Mouse (Mus musculus) lung, postnatal 14 days (tissue): ENCODE results near the gene Atp5d.

Experiments
- DNase-seq: peaks from one replicate; pipeline ENCODE4 v3.0.0; 2021

Gene Atp5d

DNA sequence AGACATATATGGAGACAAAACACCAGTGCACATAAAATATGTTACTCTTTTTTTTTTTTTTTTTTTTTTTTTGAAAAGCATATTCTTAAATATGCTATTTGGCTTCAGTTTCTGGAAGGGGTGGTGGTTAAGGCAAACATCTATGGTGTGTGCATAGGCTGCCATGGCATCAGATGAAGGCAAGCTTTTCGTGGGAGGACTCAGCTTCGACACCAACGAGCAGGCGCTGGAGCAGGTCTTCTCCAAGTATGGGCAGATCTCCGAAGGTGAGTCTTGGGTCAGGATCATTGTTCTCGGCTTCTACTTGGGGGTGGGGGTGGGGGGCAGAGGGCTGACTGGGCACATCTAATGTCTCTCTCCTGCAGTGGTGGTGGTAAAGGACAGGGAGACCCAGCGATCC lies 31.2 kb downstream of the Atp5d start:
- no peak for DNase-seq

DNA sequence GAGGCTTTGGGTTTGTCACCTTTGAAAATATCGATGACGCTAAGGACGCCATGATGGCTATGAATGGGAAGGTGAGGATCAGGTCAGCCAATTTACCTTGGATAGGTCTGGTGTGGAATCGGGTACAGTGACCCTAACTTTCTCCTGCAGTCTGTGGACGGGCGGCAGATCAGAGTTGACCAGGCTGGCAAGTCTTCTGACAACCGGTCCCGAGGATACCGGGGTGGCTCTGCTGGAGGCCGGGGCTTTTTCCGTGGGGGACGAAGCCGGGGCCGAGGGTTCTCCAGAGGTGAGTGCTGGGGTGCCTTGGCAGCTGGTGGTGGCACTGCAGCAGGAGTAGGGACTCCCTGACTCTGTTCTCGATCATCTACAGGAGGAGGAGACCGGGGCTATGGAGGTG lies 31.6 kb downstream of the Atp5d start:
- DNase-seq = no peak

DNA sequence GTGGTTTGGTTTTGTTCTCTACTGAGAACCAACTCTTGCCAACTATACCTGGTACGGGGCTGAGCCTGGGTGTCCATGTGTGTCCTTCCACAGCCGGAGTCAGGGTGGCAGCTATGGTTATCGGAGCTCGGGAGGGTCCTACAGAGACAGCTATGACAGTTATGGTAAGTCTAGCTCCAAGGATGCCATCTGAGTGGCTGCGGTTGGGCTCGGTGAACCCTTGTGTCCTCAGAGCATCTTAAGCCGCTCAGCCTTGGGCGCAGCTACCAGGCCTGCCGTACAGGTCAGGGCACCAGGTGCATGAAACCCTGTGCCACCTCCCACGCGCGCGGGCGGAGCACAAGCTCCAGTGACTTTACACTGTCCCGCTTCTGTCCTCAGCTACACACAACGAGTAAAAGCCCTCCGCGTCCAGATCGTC lies 32.2 kb downstream of the Atp5d start:
- DNase-seq = no peak

DNA sequence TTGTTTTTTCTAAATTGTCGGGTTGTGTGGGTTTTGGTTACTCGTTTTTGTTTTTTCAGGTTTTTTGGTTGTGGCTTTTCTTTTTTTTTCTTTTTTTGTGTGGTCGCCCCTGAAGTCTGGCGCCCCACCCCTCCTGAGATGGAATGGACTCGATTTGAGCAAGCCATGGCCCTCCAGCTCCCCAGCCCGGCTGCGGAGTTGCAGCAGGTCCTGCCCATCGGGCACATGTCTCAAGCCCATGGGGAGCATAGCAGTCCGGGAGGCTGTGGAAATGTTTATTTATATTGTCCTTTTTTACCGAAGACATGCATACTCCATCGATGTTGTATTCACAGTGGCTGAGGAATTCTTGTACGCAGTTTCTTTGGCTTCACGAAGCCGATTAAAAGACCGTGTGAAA lies 32.8 kb downstream of the Atp5d start:
- no peak for DNase-seq

DNA sequence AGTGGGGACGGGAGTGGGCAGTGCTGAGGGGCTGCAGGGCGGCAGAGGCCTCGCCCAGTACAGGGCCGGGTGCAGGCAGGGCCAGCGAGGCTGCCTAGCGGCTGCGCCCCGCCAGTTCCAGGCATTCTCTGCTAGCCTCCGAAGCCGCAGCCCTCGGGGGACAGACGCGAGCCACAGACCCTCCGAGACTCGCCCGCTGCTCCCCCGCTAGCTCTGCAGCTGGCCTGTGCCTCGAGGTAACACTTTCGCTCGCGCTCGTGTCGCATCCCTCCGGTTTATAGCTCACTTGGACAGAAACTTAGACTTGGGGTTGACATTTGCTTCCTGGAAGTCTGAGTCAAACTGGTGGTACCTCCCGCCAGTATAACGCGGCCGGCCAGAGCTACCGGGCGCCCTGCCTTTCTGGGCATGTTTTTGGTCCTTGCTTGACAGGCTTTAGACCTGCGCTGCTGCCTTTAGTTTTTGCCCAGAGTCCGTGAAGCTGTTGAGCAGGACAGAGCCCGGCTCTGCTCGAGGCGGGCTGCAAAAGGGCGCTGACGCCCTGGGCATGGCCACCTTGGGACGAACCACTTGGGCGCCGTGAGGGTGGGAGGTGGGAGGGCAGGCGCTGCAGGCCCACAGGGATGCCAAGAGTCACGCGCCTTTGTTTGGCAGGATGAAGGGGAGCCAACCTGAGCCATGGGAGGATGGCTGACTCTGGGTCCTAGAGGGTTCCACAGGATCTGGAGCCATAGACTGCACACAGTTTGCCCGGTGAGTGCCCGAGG lies 33.5 kb downstream of the Atp5d start:
- DNase-seq = no peak

DNA sequence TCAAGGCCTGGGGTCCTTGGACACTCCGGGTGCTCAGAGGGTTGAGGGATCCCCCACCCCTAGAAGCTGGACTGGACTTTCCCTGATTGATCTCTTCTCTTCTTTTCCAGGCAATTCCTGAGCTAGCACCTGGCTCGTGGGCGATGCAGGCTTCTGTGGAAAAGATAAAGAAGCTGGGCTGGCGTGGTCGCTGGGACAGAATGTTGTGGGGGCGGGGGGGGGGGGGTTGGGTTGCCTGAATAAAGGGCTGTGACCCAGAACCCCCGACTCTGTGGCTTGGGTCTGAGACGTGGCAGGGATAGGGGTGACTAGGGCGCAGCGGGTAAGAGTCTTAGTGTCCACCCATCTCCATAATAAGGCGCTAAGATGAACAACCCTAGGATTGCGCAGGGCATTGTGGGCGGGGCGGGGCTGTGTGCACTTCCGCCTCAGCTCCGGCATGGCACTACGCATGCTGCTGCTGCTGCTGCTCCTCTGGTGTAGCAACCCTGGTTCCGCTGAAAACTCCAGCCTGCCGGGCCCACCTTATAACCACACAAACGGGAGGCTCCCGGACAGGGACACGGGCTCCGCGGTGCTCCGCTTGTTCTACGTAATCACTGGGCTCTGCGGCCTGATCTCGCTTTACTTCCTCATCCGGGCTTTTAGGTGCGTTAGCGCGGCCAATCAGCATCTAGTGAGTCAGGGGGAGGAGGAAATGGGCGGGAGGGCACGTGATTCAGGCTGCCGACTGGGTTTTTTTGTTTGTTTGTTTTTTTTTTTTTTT lies 34.3 kb downstream of the Atp5d start, which contains the start of gene 1600002K03Rik:
TSS of gene 1600002K03Rik (plus strand) at position 418 of the 766 bp plus-strand sequence.
- peak; percentile 89 for DNase-seq

DNA sequence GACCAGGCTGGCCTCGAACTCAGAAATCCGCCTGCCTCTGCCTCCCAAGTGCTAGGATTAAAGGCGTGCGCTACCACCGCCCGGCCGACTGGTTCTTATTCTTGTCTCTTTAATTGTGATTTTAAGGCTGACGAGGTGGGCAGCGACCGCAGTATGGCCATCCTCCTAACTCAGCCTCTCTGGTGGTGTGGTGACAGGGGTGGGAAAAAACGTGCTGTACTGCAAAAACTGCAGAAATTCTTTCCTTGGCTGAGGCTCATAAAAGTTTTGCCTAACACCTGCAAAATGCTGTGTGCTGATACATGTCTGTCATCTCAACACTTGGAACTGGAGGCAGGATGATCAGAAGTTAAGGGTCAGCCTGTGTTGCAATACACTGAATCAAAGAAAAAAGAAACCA lies 34.9 kb downstream of the Atp5d start:
- DNase-seq = no peak

DNA sequence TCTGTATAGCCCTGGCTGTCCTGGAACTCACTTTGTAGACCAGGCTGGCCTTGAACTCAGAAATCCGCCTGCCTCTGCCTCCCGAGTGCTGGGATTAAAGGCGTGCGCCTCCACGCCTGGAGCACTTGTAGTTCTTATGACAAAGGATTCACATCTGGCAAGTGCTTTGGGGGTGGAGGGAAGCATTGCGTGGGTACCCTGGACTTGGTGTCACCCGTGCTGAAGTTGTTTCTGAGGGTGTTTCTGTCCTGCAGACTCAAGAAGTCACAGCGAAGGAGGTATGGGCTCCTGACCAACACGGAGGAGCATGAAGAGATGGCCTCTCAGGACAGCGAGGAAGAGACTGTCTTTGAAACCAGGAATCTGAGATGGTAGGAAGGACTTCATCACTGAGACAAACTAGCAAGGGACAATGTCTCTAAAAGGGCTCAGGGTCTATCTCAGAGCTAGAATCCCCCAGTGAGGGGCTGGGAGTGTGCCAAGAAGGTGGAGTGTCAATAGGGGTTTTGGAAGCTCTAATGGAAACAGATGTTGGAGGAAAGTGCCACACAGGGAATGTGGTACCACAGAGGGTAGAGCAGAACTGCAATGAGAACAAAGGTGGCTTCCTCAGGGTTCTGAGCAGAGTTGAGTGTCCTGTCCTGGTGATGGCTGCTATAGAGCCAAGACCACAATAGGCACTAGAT lies 35.7 kb downstream of the Atp5d start:
- DNase-seq = no peak

DNA sequence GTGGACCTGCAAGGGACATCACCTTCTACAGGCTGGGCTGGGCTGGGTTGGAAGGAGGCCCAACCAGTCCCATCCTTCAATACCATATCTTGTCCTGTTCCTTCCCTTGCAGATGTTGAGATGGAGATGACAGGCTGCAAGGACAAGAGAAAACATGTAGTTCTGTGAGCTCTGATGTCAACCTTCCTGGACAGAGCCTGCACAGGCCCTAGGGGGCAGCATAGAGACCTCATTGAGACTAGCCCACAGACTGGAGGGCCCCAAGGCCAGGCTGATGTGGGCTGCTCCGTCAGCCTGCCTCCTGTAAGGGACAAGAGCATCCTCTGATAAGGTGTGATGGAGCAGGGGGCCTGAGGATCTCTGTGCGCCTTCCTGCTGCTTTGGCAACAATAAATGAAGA lies 36.3 kb downstream of the Atp5d start:
- no peak for DNase-seq

DNA sequence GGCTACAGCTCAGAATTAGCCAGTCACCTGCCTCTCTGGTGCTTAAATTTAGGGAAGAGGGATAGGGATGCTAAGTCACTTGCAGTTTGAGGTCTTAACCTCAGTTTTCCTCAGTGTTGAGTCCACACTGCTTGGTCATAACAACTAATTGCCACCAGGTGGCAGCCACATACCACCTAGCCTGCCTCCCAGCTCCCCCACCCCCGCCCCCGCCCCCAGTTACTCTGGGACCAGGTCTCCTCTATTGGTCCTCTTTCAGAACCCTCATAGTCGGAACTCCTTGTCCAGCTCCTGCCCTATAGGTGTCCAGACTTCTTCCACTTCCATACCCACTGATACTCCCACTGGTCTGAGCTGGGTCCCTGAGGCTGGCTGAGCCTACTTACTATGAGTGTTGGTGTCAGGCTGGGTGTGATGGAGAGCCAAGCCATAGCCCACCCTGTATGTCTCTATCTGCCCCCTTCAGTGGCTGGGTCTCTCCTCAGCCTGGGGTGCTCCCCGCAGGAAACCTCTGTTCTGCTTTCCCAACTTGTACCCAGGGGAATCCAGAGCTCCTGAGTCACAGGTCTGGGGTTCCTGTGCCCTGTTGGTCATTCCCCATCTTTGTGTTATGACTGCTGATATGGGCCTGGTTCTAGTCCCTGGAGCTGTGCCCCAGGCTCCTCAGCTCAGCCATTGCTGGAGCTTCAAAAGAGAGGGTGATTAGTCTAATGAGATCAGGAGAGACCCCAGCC lies 37.3 kb downstream of the Atp5d start:
- peak; percentile 48 for DNase-seq

DNA sequence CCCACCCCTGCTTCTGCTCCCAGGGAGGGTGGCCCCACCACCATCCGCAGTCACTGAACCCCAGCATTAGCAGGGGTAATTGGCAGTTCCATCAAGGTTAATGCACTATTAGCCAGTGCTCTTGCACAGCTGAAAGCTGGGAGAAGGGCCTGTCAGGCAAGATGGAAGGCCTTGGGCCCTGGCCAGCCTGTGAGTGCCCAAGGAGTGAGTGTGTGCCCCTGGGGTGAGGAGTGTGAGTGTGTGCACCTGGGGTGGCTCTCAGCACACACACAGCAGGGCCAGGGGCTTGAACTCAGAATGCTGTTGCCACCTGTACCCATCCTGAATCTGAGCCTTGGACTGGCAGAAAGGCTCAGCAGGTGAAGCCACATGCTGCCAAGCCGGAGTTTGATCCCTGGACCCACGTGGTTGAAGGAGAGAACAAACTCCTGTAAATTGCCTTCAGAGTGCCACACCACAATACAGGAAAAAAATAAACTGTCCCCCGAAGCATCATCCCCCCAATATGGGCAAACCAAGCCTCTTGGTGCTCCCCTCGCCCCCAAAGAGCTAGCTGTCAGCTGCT lies 37.9 kb downstream of the Atp5d start:
- DNase-seq = no peak

DNA sequence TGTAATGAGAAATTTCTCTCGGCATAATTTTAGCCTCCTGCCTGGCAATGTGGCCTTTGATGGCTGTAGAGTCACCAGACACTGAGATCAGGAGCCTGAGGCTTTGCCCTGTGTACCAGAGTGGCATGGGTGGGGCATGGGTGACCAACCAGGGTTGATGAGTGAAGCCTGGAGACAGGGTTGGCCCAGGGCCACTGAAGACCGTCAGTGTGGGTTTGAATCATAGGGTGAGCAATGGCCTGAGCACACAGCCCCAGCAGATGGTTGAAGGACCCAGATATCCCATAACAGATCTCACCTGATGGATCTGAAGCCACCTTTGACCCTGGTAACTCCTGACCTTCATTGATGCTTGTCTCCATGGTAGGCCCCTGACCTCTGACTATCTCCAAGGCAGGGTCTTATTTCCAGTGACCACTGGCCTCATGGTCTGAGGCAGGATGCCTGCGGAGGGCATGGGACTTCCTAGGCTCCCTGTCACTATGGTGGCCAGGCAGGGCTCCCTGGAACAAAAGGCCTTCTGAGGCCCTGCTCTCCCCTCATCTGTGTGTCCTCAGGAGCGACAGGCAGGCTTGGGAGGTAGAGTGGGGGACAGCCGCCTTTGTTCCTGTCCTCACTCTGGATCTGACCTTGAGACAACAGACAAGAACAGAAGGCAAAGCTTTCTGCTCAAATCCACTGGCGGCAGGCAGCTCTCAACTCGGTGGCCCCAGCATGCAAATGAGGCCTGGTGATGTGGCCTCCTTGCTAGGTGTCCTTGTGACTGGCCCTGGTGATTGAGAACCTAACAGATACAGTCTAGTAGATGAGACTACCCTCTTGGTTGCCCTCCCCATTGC lies 39.2 kb downstream of the Atp5d start:
- DNase-seq = no peak

DNA sequence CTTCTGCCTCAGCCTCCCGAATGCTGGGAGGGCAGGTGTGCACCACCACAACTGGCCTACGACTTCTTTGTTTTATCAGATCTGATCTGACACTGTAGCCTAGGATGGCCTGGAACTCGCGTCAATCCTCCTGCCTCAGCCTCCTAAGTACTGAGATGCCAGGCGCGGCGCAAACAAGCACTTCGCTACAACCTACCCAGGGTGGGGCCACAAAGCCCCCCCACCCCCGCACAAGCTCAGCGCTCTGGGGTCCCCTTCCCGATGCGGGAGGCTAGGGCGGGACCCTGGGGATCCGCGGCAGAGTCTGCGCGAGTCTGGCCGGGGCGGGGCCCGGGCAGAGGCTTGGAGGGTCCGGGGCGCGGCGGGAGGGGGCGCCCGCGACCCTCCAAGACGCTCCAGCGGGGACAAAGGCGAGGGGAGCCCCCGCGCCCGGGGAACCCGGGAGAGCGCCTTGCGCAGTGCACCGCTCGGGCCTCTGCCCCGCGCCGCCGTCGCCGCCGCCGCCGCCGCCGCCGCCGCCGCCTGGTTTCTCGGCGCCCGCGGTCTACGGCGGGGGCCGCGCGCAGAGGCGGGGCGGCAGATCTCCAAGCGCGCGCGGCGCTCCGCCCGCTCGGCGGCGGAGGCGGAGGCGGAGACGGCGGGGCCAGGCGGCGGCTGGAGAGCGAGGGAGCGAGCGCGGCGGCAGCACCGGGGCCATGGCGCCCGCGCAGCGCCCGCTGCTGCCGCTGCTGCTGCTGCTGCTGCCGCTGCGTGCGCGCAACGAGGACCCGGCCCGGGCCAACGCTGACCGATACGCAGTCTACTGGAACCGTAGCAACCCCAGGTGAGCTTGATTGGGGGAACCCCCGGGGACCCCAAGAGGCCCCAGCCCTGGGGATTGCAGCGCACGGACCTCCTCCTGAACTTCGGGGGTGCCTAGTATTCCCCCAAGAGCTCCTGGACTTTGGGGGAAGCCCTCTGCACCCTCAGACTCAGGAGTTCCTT lies 40.9 kb downstream of the Atp5d start, which contains the start of gene Efna2:
TSS of gene Efna2 (plus strand) at position 415 of the 984 bp plus-strand sequence.
- peak; percentile 37 for DNase-seq

DNA sequence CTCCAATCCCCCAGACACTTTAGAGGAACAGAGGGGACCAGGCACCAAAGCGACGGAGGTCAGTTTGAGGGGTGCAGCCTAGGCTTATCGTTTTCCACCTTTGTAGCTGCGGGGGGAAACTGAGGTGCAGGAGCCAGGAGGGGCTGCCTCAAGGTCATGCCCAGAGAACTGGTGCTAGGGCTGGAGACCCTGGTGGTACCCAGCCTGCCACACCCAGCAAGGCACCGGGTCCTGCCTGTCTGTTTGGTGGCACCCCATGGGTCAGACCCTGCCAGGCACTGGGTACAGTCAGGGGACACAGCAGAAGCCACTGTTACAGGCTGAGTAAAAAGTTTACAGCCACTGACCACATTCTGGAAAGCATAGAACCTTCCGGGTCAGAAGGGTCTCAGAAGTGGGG lies 41.9 kb downstream of the Atp5d start:
- no peak for DNase-seq

DNA sequence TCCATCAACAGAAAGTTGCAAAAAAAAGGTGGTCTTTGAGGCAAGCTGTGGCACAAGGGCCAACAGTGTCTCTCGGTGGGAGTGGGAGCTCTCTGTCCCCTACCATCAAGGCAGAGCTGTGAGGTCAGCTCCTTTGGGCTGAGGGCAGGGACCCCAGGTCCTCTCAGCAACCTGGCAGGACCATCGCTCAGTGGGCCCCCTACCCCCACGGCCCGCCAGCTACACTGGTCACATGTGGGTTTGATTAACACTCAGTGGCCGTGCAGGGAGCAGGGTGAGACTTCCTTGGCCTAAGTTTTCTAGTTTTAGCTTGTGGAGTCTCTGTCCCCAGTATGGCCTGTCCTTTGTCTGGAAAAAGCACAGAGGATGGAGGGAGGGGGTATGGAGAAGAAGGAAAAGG lies 42.4 kb downstream of the Atp5d start:
- DNase-seq = no peak

DNA sequence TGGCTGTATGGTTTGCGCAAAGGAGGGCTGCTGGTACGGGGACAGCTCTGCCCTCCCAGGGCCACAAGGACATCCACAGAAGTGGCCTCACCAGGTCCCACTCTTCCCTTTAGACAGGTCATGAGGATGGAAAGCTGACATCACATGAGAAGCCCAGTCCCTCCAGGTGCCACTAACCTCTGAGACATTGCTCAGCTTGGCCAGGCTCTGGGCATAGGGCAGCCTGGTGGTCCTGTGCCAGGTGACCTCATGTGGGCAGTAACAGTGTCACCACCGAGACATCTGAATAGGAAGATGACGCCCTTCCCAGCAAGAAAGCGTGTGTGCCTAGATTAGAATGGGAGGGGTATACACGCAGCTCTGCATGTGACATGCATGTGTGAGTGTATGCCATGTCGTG lies 44.1 kb downstream of the Atp5d start:
- DNase-seq = no peak

DNA sequence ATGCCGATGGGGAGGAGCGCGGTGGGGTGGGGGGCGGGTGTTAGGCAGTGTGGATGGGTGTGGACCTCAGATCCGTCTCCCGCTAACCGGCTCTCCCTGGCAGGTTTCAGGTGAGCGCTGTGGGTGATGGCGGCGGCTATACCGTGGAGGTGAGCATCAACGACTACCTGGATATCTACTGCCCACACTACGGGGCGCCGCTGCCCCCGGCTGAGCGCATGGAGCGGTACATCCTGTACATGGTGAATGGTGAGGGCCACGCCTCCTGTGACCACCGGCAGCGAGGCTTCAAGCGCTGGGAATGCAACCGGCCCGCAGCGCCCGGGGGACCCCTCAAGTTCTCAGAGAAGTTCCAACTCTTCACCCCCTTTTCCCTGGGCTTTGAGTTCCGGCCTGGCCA lies 48.2 kb downstream of the Atp5d start:
- no peak for DNase-seq

DNA sequence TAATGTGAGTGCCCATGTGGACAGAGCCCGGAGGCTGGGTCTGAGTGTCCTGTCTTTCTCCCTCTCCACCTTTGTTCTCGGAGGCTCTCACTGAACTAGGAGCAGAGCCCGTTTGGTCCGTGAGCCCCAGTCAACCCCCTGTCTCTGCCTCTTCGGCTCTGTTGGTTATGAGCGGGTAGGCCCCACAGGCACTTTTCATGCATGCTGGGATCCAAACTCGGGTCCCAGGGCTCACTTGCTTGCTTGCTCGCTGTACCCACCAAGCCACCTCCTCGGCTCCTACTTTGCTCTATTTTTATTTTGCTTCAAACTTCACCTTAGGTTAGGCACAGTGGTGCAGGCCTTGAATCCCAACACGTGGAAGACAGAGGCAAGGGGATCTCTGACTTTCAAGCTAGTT lies 49.3 kb downstream of the Atp5d start:
- DNase-seq = no peak

DNA sequence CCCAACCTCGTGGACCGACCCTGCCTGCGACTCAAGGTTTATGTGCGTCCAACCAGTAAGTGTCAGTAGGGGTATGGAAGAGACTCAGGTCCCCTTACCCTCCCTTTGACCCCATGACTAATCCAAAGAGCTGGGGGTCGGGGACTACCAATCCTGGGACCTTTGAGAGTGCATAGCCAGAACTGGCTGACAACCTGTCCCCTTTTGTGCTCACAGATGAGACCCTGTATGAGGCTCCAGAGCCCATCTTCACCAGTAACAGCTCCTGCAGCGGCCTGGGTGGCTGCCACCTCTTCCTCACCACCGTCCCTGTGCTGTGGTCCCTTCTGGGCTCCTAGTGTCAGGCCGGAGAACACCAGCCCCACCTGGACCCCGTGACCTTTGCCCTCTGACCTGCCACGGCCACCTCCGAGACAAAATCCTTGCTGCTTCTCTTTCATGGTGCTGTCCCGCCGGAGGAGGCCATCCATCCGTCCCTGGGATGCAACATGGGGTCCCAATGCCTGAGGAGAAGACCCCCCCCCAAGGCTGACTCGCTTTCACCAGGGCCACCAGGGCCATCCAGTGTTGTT lies 50.1 kb downstream of the Atp5d start:
- DNase-seq = no peak

DNA sequence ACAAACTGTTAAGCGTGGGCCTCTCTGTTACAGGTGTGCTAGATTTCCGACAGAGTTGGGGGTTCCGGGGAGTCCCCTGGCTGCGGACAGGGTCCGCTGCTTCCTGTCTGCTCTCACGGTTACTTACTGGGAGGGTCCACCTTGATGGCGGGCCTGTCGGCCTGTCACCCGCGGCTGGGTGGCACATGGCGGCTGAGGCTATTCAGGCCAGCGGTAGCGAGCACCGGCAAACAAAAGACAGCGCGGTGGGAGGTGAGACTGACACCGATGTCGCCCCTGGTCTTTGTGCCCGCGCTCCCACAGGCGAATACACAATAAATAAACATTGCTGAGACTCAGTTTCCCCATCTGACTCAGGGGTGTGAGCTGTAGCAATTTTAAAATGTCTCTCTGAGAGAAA lies 51.6 kb downstream of the Atp5d start:
- no peak for DNase-seq
